Mouse (Mus musculus): Measurements from ENCODE around the gene Wnt6.

Wnt6 gene

DNA sequence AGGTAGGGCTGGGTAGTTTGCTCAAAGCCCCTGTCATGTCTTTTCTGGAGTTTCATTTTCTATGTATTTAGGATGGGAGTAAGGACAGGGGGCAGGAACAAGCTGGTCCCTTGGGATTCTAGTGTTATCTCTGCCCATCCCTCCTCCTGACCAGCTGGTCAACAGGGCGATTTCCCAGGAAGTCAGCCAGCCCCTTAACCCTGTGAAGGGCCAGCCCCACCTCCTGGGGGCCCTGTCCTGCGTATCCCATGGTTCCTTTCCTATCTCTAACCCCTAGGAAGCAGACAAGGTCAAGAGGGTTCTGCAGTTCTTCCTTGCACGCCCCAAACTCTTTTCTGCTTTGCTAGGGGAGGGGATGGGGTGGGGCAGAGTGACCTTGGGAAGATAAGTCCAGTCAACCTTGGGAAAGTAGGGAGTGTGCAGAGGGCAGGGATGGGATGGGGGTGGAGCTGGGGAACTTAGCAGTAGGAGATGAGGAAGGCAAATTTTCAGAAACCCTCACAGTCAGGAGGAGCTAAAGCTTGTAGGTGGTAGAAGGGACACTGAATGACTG is 7.3 kb downstream of the Wnt6 start:
- DNase-seq, result no peak

DNA sequence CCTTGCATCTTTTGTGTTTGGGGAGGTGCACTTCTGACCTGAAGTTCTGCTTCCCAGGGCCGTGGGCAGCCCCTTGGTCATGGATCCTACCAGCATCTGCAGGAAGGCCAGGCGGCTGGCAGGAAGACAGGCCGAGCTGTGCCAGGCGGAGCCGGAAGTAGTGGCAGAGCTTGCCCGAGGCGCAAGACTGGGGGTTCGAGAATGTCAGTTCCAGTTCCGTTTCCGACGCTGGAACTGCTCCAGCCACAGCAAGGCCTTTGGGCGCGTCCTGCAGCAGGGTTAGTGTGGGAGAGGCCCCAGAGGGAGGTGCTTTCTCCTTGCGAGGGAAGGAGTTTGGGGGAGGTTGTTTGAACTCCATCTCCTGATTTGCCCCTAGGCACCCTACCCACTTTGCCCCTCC is 10.4 kb downstream of the Wnt6 start:
- DNase-seq, result no peak

DNA sequence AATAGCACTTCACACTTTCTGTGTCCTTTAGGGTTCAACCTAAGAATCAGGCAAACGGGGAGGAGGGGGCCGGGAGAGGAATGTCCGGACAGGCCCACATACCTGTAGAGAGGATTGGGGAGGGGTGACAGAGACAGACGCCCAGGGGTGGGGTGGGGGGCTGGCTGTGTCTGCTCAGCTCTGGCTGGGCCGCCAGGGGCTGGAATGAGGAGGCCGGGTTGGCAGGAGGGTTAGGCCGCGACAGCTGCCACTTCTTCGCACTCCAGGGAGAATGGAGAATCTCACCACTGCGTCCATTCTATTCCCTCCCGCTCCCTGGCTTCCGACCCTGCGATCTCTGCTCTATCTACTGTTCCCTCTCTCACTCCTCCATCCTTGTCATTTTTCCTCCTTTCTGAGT is 11.9 kb downstream of the Wnt6 start:
- DNase-seq, result no peak

DNA sequence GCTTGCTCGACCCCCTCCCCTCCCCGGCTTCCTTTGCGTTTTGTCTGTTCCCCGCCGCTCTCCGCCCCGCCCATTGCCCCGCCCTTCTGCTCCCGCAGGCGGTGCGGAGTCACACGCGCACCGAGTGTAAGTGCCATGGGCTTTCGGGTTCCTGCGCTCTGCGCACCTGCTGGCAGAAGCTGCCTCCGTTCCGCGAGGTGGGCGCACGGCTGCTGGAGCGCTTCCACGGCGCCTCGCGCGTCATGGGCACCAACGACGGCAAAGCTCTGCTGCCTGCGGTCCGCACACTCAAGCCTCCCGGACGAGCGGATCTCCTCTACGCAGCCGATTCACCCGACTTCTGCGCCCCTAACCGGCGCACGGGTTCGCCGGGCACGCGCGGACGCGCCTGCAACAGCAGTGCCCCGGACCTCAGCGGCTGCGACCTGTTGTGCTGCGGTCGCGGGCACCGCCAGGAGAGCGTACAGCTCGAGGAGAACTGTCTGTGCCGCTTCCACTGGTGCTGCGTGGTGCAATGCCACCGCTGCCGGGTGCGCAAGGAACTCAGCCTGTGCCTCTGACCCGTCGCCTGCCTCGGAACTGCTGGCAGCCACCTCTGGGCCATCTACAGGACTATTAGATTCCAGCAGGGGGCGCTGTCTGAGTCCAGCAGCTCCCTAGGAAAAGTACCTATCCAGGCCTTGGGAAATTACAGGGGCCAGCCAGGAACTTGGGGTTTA is 12.5 kb downstream of the Wnt6 start:
- no peak for DNase-seq

DNA sequence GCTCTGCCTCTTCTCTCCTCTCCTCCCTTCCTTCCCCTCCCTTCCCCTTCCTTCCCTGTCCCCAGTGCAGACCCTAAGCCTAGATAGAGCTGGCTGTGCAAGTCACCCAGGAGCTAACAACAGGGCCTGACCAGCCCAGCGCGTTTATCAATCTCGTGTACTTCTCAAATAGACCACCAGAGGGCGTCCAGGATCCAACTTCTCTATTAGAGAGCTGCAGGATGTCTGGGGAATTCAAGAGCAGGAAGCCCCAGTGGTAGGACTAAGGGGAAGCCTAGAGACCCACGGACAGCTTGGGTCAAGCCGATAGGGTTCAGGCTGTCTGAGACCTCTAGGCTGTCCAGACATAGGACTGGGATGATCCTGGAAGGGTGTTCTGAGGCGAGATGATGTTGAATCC is 16.2 kb downstream of the Wnt6 start:
- peak; percentile 73 for DNase-seq

DNA sequence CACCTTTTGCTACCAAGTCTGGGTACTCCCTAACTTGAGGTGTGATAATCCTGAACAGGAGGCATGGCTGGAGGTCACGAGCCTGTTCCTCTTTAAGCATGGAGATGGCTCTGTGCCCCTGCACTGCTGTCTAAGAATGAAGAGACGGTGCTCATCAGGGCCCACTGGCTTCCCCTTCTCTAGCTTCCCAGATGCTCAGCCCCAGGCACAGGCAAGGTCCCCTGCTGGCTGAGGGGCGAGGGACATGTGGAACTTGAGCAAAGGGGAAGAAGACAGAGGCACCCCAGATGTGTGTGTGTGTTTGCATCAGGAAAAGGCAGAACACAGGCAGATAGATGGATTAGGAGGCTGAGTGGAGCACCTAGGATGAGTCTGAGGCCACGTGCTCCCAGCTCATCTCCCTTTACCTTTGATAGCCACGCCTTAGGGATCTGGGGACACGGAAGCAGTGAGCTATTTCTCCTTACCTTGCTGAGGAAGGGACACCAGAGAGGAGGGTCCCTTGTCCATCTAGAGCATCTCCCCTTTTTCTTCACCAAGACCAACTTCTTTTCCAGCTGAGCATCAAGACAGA is 17.0 kb downstream of the Wnt6 start:
- no peak for DNase-seq

DNA sequence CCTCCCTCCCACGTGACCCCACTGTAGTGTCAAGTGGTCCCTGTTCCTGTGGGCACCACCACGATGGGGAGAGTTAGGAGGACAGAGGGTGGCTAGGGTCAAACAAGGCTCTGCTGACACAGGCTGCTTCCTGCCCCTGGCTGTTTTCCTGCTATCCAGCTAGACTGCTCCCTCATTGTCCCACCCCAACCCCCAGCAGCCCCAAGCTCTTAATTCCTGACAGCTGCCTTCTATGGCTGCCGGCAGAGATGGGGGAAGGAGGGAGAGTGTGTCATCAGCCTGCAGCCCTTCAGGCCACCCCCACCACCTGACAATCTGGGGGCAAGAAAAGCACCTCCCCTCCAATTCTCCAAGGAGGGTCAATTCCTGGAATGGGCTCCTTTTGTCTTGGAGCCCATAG is 18.4 kb downstream of the Wnt6 start:
- no peak for DNase-seq

DNA sequence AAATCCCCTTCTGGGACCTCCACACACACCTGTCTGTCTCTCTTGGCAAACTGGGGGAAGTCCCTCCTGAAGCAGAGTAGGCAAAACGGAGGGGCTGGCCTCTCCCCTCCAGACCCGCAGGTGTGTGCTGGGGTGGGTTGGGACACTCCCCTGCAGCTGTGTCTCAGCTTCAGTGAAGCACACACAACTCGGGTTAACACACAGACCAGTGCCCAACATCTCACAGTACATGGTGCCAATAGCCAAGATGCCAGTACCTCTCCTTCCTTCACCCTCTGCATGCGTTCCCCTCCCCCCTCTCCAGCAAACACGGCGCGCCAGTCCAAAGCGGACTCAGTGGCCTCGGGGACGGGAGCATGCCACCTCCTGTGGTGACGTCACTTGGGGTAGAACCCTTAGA is 19.6 kb downstream of the Wnt6 start, which contains the start of gene Wnt10a:
Gene Wnt10a, plus strand, starts transcription at position 268 of the 400 bp plus-strand sequence.
- no peak for DNase-seq

DNA sequence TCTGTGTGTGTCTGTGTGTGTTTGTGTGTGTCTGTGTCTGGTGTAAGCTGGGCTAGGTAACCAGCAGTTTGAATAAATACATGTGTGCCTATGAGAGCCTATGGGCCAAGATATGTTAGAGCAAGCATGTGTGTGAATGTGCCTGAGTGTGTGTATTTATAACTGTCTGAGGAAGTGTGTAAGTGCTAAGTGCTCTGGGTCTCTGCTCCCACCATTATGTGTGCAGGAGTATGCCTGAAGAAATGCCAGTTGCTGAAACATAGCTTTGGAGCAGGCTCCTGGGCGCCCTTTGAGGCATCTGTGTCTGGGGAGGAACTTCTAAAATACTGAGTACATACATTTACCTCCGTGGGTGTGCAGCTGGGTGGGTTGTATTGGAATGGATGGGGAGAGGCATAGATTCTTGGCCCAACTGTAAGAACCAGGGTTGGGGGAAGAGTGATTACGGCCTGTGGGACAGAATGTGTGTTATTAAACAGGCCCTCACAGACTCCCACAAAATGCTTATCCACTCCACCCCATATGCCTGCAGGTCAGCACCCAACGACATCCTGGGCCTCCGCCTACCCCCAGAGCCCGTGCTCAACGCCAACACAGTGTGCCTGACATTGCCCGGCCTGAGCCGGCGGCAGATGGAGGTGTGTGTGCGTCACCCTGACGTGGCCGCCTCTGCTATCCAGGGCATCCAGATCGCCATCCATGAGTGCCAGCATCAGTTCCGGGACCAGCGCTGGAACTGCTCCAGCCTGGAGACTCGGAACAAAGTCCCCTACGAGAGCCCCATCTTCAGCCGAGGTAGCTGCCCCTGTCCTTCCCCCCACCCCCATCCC is 21.4 kb downstream of the Wnt6 start:
- no peak for DNase-seq

DNA sequence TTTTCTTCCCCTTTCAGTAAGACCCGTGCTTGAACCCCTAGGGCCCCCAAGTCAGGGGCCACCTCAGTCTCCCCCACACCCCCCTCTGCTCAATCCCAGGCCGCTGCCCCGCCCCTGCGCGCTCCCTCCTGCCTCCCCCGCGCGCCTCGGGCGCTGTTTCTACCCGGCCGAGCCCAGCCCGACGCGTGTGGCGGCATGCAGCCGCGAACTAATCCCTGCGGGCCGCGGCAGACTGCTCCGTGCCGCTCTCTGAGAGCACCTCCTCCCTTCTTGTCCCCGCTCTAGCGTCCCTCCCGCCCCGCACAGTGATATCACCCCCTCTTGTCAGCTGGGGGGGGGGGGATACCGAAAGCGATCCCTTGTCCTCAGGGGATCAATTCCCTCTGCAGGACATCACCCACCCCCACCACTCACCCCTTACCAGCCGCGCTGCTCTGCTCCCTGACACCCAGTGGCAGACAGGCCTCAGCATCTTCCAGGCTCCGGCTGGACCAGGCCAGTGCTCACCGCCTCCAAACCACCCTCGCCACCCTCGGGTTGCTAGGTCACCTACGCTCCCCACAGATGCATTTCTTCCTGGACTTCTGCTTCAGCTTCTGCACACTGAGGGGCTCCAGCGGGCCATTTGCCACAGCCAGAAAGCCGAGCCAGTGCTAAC is 22.9 kb downstream of the Wnt6 start:
- no peak for DNase-seq

DNA sequence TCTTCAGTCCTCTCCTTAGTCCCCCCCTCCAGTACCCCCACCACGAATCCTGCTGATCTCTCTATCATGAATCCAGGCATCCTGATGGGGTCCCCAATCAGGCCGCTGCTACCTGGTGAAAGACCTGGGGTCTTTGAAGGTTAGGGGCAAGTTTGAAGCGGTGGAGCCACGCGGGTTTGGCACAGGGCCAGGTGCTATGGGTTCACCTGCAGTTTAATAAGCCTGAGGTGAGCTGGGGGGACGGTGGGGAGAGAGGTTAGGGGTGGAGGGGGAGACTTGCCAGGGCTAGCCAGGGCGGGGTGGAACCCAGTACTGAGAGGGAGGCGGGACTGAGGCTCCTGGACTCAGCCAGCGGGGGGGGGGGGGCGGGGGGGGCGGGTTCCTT is 23.4 kb downstream of the Wnt6 start:
- DNase-seq, result no peak

DNA sequence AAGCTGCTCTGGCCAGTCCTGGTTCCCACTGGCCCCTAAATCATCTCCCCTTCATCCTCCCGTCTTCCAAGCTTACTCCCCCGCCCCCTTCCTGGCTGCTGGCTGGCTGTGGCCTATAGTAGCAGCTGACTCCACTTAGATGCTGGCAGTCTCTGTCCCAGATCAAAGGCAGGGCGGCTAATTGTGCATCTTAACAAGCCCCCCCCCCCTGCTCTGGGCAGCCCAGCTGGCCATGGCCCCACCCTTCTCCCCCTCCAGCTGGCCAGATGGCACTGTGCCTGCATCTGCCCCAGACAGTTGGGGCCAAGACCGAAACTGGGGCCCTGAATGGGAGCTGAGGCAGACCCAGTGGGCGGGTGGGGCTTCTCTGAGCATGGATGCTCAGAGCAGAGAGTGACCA is 25.8 kb downstream of the Wnt6 start:
- DNase-seq, result no peak

DNA sequence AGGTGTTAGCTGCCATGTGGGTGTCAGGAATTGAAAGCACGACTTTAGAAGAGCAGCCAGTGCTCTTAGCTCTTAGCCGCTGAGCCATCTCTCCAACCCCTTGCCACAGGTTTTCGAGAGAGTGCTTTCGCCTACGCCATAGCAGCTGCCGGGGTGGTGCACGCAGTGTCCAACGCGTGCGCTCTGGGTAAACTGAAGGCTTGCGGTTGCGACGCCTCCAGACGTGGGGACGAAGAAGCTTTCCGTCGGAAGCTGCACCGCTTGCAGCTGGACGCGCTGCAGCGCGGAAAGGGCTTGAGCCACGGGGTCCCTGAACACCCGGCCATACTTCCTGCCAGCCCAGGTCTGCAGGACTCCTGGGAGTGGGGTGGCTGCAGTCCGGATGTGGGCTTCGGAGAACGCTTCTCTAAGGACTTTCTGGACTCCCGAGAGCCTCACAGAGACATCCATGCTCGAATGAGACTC is 28.8 kb downstream of the Wnt6 start:
- DNase-seq, result no peak

DNA sequence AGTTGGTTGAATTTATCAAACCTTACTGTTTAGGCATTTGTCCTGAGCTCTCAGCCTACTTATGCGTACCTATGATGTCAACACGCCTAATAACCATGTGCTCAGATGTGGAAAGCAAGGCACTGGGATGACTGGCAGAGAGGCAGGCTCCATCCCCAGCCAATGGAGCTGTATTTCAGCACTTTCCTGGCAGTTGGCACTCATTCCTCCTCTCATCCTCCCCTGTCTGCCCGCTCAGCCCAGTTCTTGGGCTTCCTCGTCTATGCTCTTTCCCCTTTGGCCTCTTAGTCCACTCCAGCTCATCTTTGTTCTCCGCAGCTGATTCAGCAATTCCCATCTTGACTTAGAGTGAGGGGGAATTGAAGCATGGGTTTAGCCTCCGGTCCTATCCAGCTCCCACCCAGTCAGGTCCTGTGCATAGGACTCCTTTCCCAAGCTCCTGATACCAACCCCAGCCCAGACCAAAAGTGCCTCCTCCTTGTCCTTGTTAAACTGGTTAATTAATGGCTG is 30.0 kb downstream of the Wnt6 start:
- no peak for DNase-seq

DNA sequence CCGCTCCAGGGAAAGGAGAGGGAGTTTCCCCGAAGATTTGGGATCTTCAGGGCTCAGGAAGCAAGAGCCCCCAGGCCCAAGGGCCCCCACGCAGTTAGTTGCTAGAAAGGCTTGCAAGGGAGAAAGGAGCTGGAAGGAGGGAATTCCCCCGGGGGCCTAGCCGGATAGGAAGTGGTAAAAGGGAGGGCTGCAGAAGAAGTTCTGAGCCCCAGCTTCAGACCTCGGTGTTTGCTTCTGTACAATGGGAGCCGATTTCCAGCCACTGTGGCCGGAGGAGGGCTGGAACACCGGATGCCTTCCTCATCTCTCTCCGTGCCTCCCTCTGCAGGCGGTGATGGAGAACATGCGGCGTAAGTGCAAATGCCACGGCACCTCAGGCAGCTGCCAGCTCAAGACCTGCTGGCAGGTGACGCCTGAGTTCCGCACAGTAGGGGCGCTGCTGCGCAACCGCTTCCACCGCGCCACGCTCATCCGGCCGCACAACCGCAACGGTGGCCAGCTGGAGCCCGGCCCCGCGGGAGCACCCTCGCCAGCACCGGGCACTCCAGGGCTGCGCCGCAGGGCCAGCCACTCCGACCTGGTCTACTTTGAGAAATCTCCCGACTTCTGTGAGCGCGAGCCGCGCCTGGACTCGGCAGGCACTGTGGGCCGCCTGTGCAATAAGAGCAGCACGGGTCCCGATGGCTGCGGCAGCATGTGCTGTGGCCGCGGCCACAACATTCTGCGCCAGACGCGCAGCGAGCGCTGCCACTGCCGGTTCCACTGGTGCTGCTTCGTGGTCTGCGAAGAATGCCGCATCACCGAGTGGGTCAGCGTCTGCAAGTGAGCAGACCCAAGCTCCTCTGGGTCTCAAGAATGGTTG is 31.3 kb downstream of the Wnt6 start:
- peak; percentile 61 for DNase-seq

DNA sequence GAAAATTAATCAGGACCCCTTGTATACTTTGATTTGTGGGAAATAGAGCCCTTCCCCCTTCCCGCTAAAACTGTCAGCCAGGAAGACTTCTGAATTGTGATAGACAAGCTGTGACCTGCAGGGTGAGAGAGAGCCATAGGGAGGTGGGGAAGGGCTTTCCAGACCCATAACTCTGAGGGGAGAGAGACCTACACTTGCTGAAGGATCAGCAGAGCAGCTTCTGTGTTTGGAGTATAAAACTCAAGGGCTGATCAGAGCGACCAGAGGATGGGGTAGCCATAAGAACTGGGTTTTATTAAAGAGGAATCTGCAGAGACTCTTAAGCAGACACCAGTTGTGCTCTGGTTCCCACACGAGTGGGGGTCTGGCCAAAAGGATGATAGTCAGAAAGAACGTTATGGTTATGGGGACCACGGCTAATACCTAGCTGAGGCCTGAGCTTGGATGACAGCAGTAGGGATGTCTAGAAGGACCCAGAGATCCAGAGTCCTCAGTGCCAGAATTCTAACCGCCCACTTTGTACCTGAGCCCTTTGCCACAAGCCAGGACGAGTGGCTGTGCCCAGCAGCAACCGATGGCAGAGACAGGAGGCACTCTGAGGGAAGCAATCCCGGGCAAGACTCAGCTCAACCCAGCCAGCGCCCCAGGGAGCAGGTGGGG is 32.6 kb downstream of the Wnt6 start:
- no peak for DNase-seq

DNA sequence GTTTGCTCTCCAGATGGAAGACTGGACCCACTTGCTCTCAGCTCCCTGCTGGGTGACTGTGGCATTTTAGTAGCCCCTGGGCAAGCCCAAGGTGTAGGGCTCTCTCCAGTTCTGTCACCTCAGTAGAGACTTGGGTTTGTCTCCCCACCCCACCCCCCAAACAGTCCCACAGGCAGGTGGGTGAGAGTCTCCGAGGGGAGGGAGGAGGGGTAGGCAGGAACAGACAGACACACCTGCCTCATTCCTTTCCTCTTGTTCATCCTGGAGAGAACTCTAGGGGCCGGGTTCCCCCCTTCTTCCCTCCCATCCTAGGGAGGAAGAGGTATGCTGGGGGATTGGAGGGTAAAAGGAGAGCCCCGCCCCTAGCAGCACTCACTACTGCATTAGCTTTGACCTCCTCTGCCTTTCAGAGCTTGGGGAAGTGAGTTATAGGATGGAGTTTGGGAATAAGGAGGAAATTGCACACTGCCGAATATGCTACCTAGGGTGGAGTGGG is 33.7 kb downstream of the Wnt6 start:
- DNase-seq, result no peak

DNA sequence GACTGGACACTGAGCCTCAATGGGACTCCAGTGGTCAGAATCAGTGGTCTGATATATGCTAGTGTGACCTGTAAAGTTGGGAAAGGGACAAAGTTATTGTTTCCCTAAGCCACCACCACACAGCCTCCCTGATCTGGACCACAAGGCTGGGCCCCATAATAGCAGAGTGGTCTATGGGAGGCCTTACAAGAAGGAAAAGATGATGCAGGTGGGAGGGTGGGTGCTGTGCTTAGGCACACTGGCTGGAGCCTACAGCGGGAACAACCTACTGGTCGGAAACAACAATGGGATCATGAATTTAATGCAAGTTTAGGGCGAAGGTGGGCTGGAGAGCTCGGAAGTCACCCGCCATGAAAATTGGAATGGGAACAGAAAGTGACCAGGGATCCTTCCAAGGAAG is 34.2 kb downstream of the Wnt6 start:
- no peak for DNase-seq

DNA sequence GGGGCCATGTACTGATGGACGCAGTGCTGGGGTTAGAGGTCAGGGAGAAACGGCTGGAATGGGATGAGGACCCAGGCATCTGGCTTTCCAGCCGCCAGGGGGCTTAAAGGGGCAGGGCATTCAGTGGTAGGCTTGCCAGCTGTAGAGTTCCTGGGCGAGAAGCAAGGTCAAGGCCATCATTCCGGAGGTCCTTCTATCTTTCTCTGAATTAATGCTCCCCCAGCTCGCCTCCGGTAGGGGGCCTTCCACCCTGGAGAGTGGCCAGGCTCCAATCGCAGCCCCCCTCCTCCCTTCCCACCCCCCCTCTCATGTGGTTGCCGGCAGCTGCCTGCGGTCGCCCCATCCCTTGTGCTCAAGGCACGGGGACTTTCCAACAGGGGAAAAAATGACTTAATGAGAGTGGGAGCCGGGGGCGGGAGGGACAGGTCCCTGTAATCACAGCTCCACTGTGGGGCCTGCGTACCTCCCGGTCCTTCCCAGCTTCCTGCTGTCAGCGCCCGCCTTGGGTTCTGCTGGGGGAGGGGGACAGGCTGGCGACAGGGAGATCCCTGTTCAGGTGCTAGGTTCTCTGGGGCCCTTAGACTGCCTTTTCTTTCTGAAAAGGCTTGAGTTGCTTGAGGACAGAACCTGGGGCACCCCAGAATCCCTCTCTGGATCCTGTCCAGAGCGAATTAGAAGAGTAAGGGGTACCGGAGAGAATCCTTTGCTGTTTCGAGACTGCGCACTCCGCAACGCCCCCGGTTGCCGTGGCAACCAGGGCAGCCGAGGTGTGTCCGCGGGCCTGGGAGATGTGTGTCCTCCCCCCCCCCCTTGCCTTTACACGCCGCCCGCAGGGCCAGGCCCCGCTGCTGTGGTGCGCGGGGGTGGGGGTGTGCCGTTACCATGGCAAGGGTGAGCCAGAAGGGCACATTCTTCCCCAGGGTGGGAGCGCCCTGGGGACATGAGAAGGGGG is 34.9 kb downstream of the Wnt6 start:
- no peak for DNase-seq

DNA sequence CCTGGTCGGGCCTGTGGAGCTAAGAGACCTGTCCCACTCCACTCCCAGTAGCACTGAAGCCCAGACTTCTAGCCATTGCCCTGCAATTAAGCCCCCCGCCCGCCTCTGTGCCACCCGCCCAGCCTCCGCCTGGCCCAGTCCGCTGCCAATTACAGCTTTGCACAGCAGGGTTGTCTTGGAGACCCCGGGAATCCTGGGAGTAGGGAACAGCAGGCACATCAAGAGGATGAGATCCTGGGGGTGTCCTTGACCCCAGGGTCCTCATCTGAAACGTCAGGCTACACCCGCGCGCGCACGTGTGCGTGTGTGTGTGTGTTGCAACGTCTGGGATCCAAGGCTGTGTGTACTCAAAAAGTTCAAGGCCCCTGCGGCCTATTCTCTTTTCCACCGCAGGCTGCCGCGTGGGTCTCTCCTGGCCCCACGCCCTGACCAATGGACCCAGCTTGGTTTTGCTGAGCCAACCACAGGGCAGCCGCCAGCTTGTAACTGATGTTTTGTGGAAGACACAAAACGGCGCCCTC is 35.9 kb downstream of the Wnt6 start:
- no peak for DNase-seq
